Mouse (Mus musculus): ENCODE results near the gene Btbd11. TPM values are rescaled to one million over a fixed set of nuclear protein-coding genes. Genes with fewer than 3 reads are reported as not detected.

The Btbd11 gene
- polyA plus RNA-seq, 1 experiment from 2014 or later: 3.7 TPM

DNA sequence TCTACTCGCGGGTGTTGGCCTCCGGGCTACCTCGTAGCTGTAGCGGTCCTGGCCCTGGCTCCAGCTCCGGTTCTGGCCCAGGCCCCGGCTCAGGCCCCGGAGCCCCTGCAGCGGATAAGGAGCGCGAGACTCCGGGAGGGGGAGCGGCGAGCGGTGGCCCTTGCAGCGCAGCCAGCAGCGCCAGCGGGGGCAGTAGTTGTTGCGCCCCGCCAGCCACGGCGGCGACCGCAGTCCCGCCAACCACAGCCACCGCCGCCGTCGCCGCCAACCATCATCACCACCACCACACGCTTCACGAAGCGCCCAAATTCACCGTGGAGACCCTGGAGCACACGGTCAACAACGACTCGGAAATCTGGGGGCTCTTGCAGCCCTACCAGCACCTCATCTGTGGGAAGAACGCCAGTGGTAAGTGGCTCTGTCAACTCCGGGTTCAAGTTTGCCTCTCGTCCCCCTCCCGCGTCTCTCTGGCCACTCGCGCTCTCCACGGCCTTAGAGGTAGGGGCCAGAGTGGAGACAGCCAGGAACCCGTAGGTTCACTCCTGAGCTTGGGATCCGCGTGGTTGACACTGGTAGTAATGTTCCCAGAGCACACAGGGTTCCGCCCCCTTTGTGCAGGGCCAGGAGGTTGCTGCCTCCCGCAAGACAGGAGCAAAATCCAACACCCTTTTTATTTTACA, 1.6 kb downstream of the Btbd11 start:
- no peaks in the 10 kb centered on the region for H3K4me1 ChIP-seq (ENCODE audit: insufficient read depth)
- H3K4me2 ChIP-seq: peak overlapping the region; percentile 99
- peak overlapping the region; percentile 52 for H3K4me3 ChIP-seq (ENCODE audit: low read depth, low read length)
- no peaks in the 10 kb centered on the region for H3K36me3 ChIP-seq (ENCODE audit: insufficient read depth)
- no peaks in the 10 kb centered on the region for H3K9me3 ChIP-seq (ENCODE audit: low read depth, low read length)
- TF ChIP-seq CTCF (IDR thresholded peaks at IDR 0.05; ENCODE audit: low read depth): no peak
- peaks cover 24% of the 10 kb centered on the region; the same call in 1 of the 2 replicates for H3K27me3 ChIP-seq (ENCODE audit: insufficient read depth, low read length)
- peak; percentile 6; the same call in 1 of the 2 replicates for ATAC-seq (ENCODE audit: insufficient read depth)
- WGBS: 1% methylated on average over 50 of the region's 50 CpGs
- no peak overlapping the region for H3K27ac ChIP-seq (ENCODE audit: low read depth)
- H3K9ac ChIP-seq: peak overlapping the region; percentile 58
- peak; percentile 28 for DNase-seq

DNA sequence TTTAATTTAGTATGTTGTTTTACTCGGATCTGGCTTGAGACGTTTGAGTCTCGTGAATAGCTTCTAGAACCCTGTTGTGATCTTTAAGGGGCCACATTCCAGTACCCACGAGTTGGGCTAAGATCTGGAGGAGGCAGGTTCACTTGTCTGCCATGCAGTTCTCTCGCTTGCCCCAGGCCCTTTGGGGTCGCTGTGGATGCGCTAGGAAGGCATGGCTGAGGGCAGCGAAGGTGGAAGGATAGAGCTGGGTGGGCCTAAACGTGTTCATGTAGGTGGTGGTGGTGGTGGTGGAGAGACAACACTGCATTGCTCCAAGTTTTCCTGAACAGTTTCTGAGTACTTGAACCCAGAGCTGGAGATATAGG, 2.1 kb downstream of the Btbd11 start:
- Histone ChIP-seq H3K27me3 (ENCODE audit: insufficient read depth, low read length) (peaks cover 24% of the 10 kb centered on the region; the same call in 1 of the 2 replicates), H3K4me1 (ENCODE audit: insufficient read depth) (no peaks in the 10 kb centered on the region), H3K4me3 (ENCODE audit: low read depth, low read length) (peak overlapping the region; percentile 52), H3K9ac (no peak overlapping the region), H3K27ac (ENCODE audit: low read depth) (no peak overlapping the region), H3K36me3 (ENCODE audit: insufficient read depth) (no peaks in the 10 kb centered on the region), H3K9me3 (ENCODE audit: low read depth, low read length) (no peaks in the 10 kb centered on the region), H3K4me2 (peak overlapping the region; percentile 99)
- WGBS: 2% methylated on average over 9 of the region's 9 CpGs
- DNase-seq: peak; percentile 64
- peak; percentile 72 for TF ChIP-seq CTCF (IDR thresholded peaks at IDR 0.05; ENCODE audit: low read depth)
- no peak for ATAC-seq (ENCODE audit: insufficient read depth)

DNA sequence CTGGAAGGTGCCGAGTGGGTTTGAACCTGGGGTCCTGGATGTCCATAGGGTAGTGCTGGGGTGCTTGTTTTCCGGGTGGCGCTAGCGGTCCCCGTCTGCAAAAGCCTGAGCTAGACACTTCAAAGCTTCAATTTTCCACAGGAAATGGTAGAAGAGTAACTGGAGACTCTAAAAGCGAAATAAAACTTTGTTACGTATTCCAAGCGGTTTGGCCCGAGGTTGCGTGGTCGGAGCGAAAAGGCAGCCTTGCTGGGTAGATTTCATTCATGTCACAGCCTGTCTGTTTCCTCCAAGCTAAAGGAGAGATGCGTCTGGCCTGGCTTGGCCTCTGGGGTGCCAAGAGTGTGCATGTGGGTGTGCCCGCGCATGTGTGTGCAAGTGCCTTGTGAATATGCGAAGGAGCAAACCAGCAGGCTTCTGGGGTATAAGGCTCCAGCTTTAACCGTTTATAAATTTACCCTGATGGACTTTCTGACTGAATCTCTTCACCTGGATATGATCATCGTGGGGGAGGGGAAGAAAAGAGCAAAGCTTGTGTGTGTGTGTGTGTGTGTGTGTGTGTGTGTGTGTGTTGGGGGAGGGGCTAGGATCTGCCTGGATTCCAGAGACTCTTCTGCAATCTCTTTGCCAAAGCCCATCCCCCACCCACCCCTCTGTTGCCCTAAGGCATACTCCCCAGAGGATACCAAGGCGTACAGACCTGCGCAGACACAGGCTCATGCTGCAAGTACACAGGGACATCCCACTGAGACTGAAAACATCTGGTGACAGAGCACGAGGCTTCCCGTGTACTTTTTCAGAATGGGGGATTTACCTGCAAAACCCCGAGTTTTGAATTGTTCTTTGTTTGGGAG, 2.9 kb downstream of the Btbd11 start:
- no peak for ATAC-seq (ENCODE audit: insufficient read depth)
- 44% methylated on average over 23 of the region's 23 CpGs for WGBS
- Histone ChIP-seq H3K27me3 (ENCODE audit: insufficient read depth, low read length) (peaks cover 24% of the 10 kb centered on the region; the same call in 1 of the 2 replicates), H3K36me3 (ENCODE audit: insufficient read depth) (no peaks in the 10 kb centered on the region), H3K27ac (ENCODE audit: low read depth) (no peak overlapping the region), H3K9ac (no peak overlapping the region), H3K4me1 (ENCODE audit: insufficient read depth) (no peaks in the 10 kb centered on the region), H3K4me2 (peak overlapping the region; percentile 99), H3K9me3 (ENCODE audit: low read depth, low read length) (no peaks in the 10 kb centered on the region), H3K4me3 (ENCODE audit: low read depth, low read length) (no peak overlapping the region; the same call in 1 of the 2 replicates)
- DNase-seq: no peak
- no peak for TF ChIP-seq CTCF (IDR thresholded peaks at IDR 0.05; ENCODE audit: low read depth)

DNA sequence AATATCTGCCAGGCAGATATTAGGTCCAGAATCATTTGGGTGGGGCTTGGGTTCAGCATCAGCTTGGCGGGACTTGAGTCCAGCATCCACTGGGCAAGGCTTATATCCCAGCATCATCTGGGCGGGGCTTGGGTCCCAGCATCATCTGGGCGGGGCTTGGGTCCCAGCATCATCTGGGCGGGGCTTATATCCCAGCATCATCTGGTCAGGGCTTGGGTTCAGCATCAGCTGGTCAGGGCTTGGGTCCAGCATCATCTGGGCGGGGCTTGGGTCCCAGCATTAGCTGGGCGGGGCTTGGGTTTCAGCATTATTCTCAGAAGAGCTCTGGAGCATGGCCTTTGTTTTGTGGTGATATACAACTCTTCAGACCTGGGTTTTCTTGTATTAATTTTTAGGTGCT, 6.4 kb downstream of the Btbd11 start:
- no peak for DNase-seq
- WGBS: 65% methylated on average over 6 of the region's 6 CpGs
- H3K4me2 ChIP-seq: no peak overlapping the region
- no peak for TF ChIP-seq CTCF (IDR thresholded peaks at IDR 0.05; ENCODE audit: low read depth)
- ATAC-seq (ENCODE audit: insufficient read depth): no peak
- no peaks in the 10 kb centered on the region for H3K36me3 ChIP-seq (ENCODE audit: insufficient read depth)
- peaks cover 16% of the 10 kb centered on the region; the same call in 1 of the 2 replicates for H3K27me3 ChIP-seq (ENCODE audit: insufficient read depth, low read length)
- no peak overlapping the region for H3K4me3 ChIP-seq (ENCODE audit: low read depth, low read length)
- no peak overlapping the region for H3K9ac ChIP-seq
- no peaks in the 10 kb centered on the region for H3K9me3 ChIP-seq (ENCODE audit: low read depth, low read length)
- no peak overlapping the region for H3K27ac ChIP-seq (ENCODE audit: low read depth)
- no peaks in the 10 kb centered on the region for H3K4me1 ChIP-seq (ENCODE audit: insufficient read depth)

DNA sequence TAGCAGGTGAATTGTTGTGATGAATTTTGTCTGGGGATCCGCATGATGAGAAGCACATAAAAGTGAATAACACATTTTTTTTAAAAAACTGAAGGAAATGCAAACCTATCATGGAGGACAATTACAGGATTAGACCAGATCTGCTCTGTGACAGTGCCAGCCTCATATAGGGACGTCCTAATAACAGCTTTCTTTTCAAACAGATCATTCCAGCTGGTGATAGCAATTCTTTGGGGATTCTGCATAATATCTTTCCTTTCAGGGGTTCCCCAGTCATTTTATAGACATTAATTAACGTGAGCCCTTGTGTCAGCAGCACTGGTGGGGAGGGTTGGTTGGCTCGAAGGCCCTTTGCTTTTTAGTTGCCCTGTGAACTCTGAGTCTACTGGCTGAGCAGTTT, 7.9 kb downstream of the Btbd11 start:
- H3K9me3 ChIP-seq (ENCODE audit: low read depth, low read length): no peaks in the 10 kb centered on the region
- H3K36me3 ChIP-seq (ENCODE audit: insufficient read depth): no peaks in the 10 kb centered on the region
- H3K27me3 ChIP-seq (ENCODE audit: insufficient read depth, low read length): peaks cover under 1% of the 10 kb centered on the region; the same call in 1 of the 2 replicates
- no peak for DNase-seq
- H3K9ac ChIP-seq: no peak overlapping the region
- no peak overlapping the region for H3K27ac ChIP-seq (ENCODE audit: low read depth)
- no peak overlapping the region for H3K4me2 ChIP-seq
- no peak for TF ChIP-seq CTCF (IDR thresholded peaks at IDR 0.05; ENCODE audit: low read depth)
- H3K4me1 ChIP-seq (ENCODE audit: insufficient read depth): no peaks in the 10 kb centered on the region
- WGBS: 72% methylated on average over 4 of the region's 4 CpGs
- no peak for ATAC-seq (ENCODE audit: insufficient read depth)
- no peak overlapping the region for H3K4me3 ChIP-seq (ENCODE audit: low read depth, low read length)

DNA sequence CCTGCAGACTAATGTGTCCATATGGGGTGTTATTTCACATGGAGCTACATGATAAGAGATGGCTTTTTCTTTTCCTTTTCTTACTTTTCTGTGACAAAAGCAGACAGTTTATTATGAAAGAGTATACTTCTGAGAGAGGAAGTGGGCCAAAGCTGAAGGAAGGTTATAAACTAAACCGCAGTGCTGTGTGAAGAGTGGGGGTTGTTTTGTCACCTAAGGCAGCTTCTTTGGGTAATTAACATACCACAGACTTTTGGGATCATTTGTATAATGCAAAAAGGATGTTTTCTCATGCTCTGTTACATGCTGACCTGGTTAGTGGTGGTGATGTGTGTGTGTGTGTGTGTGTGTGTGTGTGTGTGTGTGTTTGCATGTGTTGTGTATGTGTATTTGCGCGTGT, 24.5 kb downstream of the Btbd11 start:
- no peaks in the 10 kb centered on the region for H3K36me3 ChIP-seq (ENCODE audit: insufficient read depth)
- no peaks in the 10 kb centered on the region for H3K27me3 ChIP-seq (ENCODE audit: insufficient read depth, low read length)
- WGBS: 87% methylated on average over 3 of the region's 3 CpGs
- H3K4me3 ChIP-seq (ENCODE audit: low read depth, low read length): no peak overlapping the region
- ATAC-seq (ENCODE audit: insufficient read depth) (no peak), DNase-seq (no peak)
- no peaks in the 10 kb centered on the region for H3K4me1 ChIP-seq (ENCODE audit: insufficient read depth)
- H3K4me2 ChIP-seq: no peak overlapping the region
- TF ChIP-seq CTCF (IDR thresholded peaks at IDR 0.05; ENCODE audit: low read depth): no peak
- no peak overlapping the region for H3K9ac ChIP-seq
- H3K9me3 ChIP-seq (ENCODE audit: low read depth, low read length): no peaks in the 10 kb centered on the region
- no peak overlapping the region for H3K27ac ChIP-seq (ENCODE audit: low read depth)

Measured in lung, embryonic 14.5 days (tissue).